Mouse (Mus musculus): Measurements from ENCODE around the gene Mbnl1. TPM values are rescaled to one million over a fixed set of nuclear protein-coding genes. Genes with fewer than 3 reads are reported as not detected.
A peak's percentile ranks its signal among the peaks of the same experiment; 100 is the strongest.

Gene Mbnl1
- polyA plus RNA-seq, 1 experiment from 2014 or later = 127 TPM

GRCm38 (mm10) chr3:60519337-60519736 is 46.7 kb downstream of the Mbnl1 start:
- Histone ChIP-seq H3K4me2 (replicated peaks; ENCODE audit: low read depth, low read length) (no peak overlapping the region), H3K4me3 (ENCODE audit: low read depth, low read length) (no peak overlapping the region), H3K9ac (replicated peaks; ENCODE audit: low read depth) (no peak overlapping the region), H3K36me3 (ENCODE audit: insufficient read depth, low read length) (no peaks in the 10 kb centered on the region), H3K27ac (ENCODE audit: low read length) (no peak overlapping the region), H3K27me3 (replicated peaks; ENCODE audit: insufficient read depth, low read length) (no peaks in the 10 kb centered on the region), H3K4me1 (ENCODE audit: insufficient read depth, low read depth, low read length) (peaks cover 11% of the 10 kb centered on the region; the same call in 1 of the 2 replicates), H3K9me3 (ENCODE audit: low read length) (no peaks in the 10 kb centered on the region)
- TF ChIP-seq EP300 (IDR thresholded peaks at IDR 0.05) (no peak), CTCF (IDR thresholded peaks at IDR 0.05) (no peak)
- ATAC-seq = no peak
- 46% methylated on average over 3 of the region's 3 CpGs for WGBS
- no peak for DNase-seq (ENCODE audit: low spot score)

GRCm38 (mm10) chr3:60524127-60524526 is 51.5 kb downstream of the Mbnl1 start:
- H3K27ac ChIP-seq (ENCODE audit: low read length) = no peak overlapping the region
- no peaks in the 10 kb centered on the region for H3K27me3 ChIP-seq (replicated peaks; ENCODE audit: insufficient read depth, low read length)
- DNase-seq (ENCODE audit: low spot score) (no peak), ATAC-seq (no peak)
- TF ChIP-seq CTCF (IDR thresholded peaks at IDR 0.05) = no peak
- TF ChIP-seq EP300 (IDR thresholded peaks at IDR 0.05) = no peak
- H3K9ac ChIP-seq (replicated peaks; ENCODE audit: low read depth) = no peak overlapping the region
- H3K4me3 ChIP-seq (ENCODE audit: low read depth, low read length) = no peak overlapping the region
- no peak overlapping the region for H3K4me2 ChIP-seq (replicated peaks; ENCODE audit: low read depth, low read length)
- H3K4me1 ChIP-seq (ENCODE audit: insufficient read depth, low read depth, low read length) = peaks cover 15% of the 10 kb centered on the region; the same call in 1 of the 2 replicates
- 78% methylated on average over 1 of the region's 1 CpGs for WGBS
- no peaks in the 10 kb centered on the region for H3K9me3 ChIP-seq (ENCODE audit: low read length)
- no peaks in the 10 kb centered on the region for H3K36me3 ChIP-seq (ENCODE audit: insufficient read depth, low read length)

GRCm38 (mm10) chr3:60531286-60531685 is 58.7 kb downstream of the Mbnl1 start:
- DNase-seq (ENCODE audit: low spot score) = no peak
- H3K4me2 ChIP-seq (replicated peaks; ENCODE audit: low read depth, low read length) = peak overlapping the region; percentile 20; the same call in 1 of the 2 replicates
- H3K27ac ChIP-seq (ENCODE audit: low read length) = peak overlapping the region; percentile 51; the same call in 1 of the 2 replicates

GRCm38 (mm10) chr3:60531826-60532225 is 59.2 kb downstream of the Mbnl1 start:
- H3K4me1 ChIP-seq (ENCODE audit: insufficient read depth, low read depth, low read length) = peaks cover 20% of the 10 kb centered on the region; the same call in 1 of the 2 replicates
- H3K9ac ChIP-seq (replicated peaks; ENCODE audit: low read depth) = no peak overlapping the region
- ATAC-seq = no peak
- H3K9me3 ChIP-seq (ENCODE audit: low read length) = no peaks in the 10 kb centered on the region
- peak overlapping the region; percentile 20; the same call in 1 of the 2 replicates for H3K4me2 ChIP-seq (replicated peaks; ENCODE audit: low read depth, low read length)
- H3K4me3 ChIP-seq (ENCODE audit: low read depth, low read length) = no peak overlapping the region
- H3K27ac ChIP-seq (ENCODE audit: low read length) = peak overlapping the region; percentile 7; the same call in 1 of the 2 replicates
- peak; percentile 67 for DNase-seq (ENCODE audit: low spot score)
- TF ChIP-seq CTCF (IDR thresholded peaks at IDR 0.05) = no peak
- TF ChIP-seq EP300 (IDR thresholded peaks at IDR 0.05) = no peak
- H3K27me3 ChIP-seq (replicated peaks; ENCODE audit: insufficient read depth, low read length) = no peaks in the 10 kb centered on the region
- WGBS = 35% methylated on average over 2 of the region's 2 CpGs
- H3K36me3 ChIP-seq (ENCODE audit: insufficient read depth, low read length) = no peaks in the 10 kb centered on the region

More at GRCm38 (mm10) chr3:60531286-60531685, 58.7 kb downstream of the Mbnl1 start:
- H3K9me3 ChIP-seq (ENCODE audit: low read length) = no peaks in the 10 kb centered on the region
- no peak overlapping the region for H3K9ac ChIP-seq (replicated peaks; ENCODE audit: low read depth)
- TF ChIP-seq EP300 (IDR thresholded peaks at IDR 0.05) = no peak
- TF ChIP-seq CTCF (IDR thresholded peaks at IDR 0.05) = no peak
- H3K27me3 ChIP-seq (replicated peaks; ENCODE audit: insufficient read depth, low read length) = no peaks in the 10 kb centered on the region
- H3K4me3 ChIP-seq (ENCODE audit: low read depth, low read length) = no peak overlapping the region; the same call in 1 of the 2 replicates
- H3K36me3 ChIP-seq (ENCODE audit: insufficient read depth, low read length) = no peaks in the 10 kb centered on the region
- WGBS = 27% methylated on average over 5 of the region's 5 CpGs
- ATAC-seq = no peak
- peaks cover 23% of the 10 kb centered on the region; the same call in 1 of the 2 replicates for H3K4me1 ChIP-seq (ENCODE audit: insufficient read depth, low read depth, low read length)

- peaks cover 9% of the 10 kb centered on the region; the same call in 1 of the 2 replicates for H3K4me1 ChIP-seq (ENCODE audit: insufficient read depth, low read depth, low read length)
- 9% methylated on average over 3 of the region's 3 CpGs for WGBS
- ATAC-seq (peak; percentile 21; the same call in 1 of the 2 replicates), DNase-seq (ENCODE audit: low spot score) (no peak)
- H3K9ac ChIP-seq (replicated peaks; ENCODE audit: low read depth) = no peak overlapping the region
- H3K4me2 ChIP-seq (replicated peaks; ENCODE audit: low read depth, low read length) = no peak overlapping the region
- no peak overlapping the region for H3K4me3 ChIP-seq (ENCODE audit: low read depth, low read length)
- H3K36me3 ChIP-seq (ENCODE audit: insufficient read depth, low read length) = no peaks in the 10 kb centered on the region
- no peak for TF ChIP-seq EP300 (IDR thresholded peaks at IDR 0.05)
- TF ChIP-seq CTCF (IDR thresholded peaks at IDR 0.05) = no peak
- H3K27ac ChIP-seq (ENCODE audit: low read length) = no peak overlapping the region
- no peaks in the 10 kb centered on the region for H3K9me3 ChIP-seq (ENCODE audit: low read length)
- H3K27me3 ChIP-seq (replicated peaks; ENCODE audit: insufficient read depth, low read length) = no peaks in the 10 kb centered on the region
Observed at GRCm38 (mm10) chr3:60535224-60535623, 62.6 kb downstream of the Mbnl1 start.

- Histone ChIP-seq H3K4me2 (replicated peaks; ENCODE audit: low read depth, low read length) (no peak overlapping the region), H3K9me3 (ENCODE audit: low read length) (no peaks in the 10 kb centered on the region), H3K36me3 (ENCODE audit: insufficient read depth, low read length) (no peaks in the 10 kb centered on the region), H3K9ac (replicated peaks; ENCODE audit: low read depth) (no peak overlapping the region), H3K4me1 (ENCODE audit: insufficient read depth, low read depth, low read length) (0 out of 2 replicates have a peak, but pooled peaks cover 4% of the 10 kb centered on the region), H3K4me3 (ENCODE audit: low read depth, low read length) (no peak overlapping the region), H3K27me3 (replicated peaks; ENCODE audit: insufficient read depth, low read length) (no peaks in the 10 kb centered on the region), H3K27ac (ENCODE audit: low read length) (no peak overlapping the region)
- ATAC-seq = no peak
- TF ChIP-seq CTCF (IDR thresholded peaks at IDR 0.05) = no peak
- TF ChIP-seq EP300 (IDR thresholded peaks at IDR 0.05) = no peak
- no peak for DNase-seq (ENCODE audit: low spot score)
- WGBS = 72% methylated on average over 2 of the region's 2 CpGs
Observed at GRCm38 (mm10) chr3:60537063-60537462, 64.4 kb downstream of the Mbnl1 start.
